Mouse (Mus musculus): ENCODE measurements around the gene Rpap3.
"Not testable (repeated sequence)": the region's sequence is repeated elsewhere in the genome, so short reads cannot be mapped to it uniquely, and the experiment has no call there.

Gene Rpap3

DNA sequence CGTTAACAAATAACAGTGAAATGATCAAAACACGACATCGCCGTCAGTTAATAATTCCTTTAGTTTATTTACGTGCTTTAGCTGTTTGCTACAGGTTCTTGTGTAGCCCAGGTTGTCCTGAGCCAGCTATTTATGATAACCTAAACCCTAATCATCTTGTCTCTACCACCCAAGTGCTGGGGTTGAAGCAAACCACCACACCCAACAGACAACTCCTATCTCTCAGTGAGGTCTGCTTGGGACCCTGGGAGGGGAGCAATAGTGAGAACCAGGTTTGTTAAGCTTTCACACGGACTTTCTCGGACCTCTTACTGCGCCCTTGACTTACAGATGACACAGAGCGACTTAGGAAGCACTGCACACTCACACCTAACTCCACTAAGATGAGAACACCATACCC is 21.5 kb downstream of the Rpap3 start:
- DNase-seq, result no peak

DNA sequence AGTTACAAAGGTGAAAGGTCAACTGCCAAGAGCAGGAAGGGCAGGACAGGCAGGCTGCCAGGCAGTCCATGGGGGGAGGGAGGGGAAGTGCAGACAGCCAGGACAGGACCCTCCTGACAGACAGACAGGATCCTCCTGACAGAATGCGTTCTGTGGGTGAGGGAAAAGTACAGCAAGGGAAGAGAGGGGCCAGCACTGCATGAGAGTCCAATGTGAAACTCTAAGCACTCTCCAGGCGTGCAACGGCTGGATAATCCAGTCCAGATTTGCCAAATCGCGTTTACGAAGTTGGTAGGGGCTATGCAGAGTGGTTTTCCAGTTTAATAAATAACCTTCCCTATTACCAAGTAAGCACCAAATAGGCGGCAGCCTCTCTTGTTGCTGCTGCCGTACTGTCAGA is 23.6 kb downstream of the Rpap3 start:
- DNase-seq, result peak; percentile 71 to 72

DNA sequence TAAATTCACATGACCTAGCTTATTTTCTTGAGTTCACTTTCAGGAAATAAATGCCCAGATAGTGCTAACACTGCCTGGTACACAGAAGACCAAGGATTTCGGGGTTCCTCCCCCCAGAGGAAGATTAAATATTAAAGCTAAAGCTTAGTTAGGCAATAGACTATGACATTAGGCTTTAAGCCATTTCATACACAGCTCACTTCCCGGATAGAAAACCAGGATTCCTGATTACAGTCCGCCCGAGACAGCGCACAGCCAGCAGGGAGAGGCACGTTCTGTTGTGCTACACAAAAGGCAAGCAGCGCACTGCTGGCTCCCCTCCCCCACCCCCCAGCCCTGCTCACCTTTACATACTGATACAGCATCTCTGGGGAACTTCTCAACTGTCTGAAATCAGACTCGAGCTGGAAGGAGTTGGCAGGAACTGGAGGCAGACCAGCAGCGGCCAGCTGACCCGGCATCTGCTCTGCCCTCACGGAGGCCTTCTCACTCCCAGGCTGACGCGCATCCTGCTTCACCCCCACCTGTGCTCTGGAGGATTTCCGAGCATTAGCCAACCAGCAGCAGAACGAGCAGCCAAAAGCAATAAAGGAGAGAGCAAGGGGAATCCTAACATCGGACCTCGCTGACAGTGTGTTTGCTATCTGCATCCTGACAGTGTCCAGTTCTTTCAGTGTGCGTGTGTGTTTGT is 25.5 kb downstream of the Rpap3 start:
- peak; percentile 21 to 38 for DNase-seq

DNA sequence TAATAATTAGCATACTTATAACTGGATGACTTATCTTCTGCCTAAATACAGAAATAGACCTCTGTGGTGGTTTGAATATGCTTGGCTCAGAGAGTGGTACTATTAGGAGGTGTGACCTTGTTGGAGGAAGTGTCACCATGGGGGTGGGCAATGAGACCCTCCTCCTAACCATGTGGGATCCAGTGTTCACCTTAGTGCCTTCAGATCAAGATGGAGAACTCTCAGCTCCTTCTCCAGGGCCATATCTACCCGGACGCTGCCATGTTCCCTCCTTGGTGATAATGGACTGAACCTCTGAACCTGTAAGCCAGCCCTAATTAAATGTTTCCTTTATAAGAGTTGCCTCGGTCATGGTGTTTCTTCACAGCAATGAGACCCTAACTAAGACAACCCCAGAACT is 28.3 kb downstream of the Rpap3 start:
- no peak for DNase-seq

DNA sequence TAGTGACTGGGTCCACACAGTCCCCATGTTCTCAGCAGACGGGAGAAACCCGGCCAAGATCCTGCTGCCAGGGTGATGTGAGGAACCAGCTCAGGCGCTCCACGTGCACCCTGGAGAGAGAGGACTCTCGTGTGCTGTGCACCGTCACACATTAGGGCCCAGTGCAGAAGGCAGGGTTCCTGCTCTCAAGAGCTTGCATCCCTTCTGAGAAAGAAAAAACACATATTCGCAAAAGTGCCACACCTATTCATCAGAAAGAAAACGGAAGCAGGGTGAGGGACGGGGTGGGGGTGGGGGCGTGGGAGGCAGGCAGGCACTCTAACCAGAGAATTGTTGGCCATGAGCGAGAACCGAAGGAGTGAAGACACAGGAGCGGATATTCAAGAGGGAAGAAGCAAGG is 29.7 kb downstream of the Rpap3 start:
- no peak for DNase-seq

DNA sequence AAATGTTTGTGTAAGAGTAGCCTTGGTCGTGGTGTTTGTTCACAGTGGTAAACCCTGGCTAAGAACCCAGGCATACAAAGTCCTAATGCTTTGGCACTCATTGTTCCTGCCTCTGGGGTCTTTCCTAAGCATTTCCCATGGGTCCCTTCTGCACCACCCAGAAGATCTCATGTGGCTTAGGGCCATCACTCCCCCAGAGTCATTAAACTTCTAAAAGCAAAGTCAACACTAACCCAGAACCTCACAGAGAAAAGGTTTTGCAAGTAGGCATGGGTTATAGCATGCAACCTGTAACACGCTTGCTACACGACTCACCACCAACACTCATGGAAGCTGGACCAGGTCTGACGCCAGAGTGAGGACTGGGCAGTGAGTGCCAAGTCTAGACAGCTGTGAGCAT is 31.2 kb downstream of the Rpap3 start:
- no peak for DNase-seq

DNA sequence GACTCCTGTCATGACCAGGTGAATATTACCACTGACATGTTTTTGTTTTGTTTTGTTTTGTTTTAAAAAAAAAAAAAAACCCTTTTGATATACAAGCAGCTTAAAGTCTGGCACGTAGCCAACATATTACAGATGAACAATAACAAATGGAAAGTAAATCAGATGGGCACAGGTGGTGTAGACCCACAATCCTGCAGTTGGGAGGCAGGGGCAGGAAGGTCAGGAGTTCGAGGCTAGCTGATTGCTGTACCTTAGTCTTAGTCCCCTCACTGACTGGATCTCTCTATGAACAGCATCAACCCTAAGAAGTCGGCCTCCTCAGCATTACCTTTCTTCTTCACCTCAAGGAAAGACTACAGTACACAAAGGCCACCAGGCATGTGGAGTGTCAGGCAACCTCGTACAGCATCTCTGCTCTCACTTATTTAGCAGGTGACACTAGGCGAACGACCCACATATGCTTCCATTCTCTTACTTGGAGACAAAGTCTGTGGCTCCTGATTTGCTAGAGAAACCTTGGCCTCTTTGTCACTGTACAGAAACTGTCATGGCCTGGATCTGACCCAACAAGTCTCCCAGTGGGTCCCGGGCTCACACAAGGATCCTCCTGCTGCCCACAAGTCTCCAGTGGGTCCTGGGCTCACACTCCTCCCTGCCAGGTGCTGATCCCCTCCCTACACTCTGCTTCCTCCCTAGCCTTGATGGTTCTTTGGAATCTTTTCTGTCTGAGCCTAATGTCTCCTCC is 32.2 kb downstream of the Rpap3 start:
- DNase-seq, result no peak

DNA sequence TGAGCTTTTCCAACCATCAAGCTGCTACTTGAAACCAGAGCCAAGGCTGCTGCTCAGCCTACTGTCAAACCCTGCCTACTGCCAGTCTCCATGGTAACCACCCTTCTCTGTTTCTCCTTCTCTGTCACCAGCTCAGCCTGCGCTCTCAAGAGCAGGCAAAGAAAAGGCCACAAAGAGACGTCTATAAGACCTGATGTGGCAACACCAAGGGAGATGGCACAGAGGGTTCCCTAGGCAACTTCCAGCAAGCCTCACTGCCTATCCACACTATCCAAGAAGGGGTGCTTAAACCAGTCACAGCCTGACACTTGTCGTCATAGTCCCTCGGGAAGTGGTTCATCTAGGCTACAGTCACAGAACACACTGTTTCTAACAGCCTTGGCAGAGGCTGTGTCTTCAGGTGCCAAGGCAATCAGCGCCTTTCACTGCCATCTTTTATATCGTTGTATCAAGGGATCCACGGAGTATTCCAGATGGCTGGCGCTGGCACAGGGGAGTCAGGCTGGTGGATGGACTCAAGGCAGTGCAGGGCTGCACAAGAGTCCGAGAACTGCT is 33.3 kb downstream of the Rpap3 start:
- DNase-seq, result no peak

DNA sequence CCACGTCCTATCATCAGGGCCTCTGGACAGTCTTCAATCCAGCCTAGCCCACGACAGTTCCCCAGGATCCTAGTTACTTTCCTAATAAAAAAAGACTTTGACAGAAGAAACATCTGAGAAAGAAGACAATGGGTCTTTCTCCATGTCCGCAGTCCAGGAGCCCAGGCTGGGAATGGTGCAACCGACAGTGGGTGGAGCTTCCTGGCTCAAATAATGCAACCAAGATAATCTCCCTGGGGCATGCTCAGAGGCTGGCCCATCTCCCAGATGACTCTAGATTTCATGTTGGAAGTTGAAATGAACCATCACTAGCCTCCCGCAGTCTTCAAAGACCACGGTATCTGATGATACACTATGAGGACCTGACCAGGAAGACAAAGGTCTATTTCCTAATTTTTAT is 35.1 kb downstream of the Rpap3 start:
- no peak for DNase-seq

DNA sequence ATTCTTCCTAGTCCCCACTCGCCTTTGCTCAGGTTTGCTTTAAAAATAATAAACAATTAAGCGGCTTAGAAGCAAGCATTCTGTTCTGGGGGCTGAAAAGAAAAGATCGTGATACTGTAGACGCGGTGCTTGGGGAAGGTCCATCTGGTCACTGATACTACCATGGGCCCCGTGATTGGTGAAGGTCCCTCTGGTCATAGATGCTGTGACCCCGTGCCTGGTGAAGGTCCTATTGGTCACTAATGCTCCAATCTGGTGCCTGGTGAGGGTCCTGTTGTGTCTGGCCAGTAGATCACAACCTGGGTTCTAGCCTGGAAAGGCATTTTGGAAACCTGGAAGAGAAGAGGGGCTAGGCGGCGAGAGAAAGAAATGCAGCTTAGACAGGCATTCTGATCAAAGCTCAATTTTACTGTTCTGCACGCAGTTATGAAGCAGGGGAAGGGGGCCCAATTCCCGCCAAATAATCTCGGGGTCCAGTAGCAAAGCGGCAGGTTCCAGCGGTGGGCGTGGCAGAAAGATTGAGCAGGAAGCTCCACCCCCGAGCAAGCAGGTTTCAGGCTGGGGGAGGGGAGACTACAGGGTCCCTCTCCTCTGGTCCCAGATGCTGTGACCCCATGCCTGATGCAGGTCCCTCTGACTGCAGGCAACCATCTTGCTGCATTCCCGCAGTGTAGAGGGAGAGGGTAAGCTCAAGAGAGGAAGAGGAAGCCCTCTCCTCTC is 37.3 kb downstream of the Rpap3 start:
- DNase-seq, result not testable (repeated sequence)

DNA sequence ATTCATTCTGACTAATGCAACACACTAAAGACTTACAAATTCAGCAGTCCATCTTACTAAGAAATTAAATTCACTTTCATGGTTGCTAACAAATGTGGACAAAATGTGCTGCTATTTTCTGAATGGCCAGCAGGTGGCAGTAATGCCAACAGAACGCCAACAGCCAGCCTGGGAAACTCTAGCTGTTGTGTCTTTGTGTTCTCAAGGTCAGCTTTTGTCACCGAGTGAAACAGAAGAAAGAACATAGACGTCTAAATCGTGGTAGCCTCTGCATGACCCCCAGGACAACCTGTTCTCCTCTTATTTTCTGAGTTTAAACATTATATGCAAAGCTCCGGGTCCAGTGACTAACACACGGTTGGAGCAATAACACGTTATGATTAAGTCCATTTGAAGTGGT is 38.2 kb downstream of the Rpap3 start:
- DNase-seq, result peak; percentile 61 to 80

DNA sequence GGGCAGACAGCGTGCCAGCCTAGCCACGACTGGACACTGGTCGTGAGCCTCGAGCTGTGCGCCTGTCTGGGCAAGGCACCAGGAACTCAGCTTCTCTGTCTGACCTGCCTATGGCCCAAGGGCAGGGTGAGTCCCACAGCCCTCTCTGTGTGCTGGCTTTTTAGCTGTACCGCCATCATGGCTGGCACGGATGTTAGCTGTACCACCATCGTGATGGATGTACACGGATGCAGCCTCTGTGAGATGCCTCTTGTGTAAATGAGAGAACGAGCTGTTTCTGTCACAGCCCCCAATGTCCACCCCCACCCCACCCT is 39.2 kb downstream of the Rpap3 start:
- DNase-seq, result no peak

DNA sequence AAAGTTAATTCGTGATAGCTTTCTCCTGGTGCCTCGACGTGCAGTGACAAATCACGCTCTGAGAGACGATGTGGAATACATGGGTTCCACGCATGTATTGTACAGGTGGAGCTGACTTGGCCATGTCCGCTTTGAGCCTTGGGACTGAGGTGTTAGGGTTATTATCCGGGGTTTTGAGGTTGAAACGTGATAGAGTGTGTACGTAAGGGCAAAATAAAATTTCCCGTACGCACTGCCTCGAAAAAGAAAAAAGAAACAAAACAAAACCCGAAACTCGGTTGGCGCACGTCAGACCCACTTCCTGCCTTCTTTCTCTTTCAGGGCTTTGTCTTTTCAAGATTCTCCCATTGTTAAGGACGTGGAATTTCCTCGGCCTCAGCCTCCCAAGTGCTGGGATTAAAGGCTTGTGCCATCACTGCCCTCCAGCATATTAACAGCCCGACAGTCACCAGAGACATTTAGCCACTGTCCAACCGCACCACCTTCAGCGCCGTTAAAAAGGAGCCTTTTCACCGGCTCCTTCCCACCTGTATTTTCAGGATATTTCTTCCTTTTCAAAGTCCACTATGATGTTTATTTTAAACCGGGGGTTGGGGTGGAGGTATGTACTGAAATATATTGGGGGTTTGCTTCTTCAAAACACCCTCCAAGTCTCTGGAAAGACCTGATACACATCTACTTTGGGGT is 39.7 kb downstream of the Rpap3 start:
- DNase-seq, result no peak

DNA sequence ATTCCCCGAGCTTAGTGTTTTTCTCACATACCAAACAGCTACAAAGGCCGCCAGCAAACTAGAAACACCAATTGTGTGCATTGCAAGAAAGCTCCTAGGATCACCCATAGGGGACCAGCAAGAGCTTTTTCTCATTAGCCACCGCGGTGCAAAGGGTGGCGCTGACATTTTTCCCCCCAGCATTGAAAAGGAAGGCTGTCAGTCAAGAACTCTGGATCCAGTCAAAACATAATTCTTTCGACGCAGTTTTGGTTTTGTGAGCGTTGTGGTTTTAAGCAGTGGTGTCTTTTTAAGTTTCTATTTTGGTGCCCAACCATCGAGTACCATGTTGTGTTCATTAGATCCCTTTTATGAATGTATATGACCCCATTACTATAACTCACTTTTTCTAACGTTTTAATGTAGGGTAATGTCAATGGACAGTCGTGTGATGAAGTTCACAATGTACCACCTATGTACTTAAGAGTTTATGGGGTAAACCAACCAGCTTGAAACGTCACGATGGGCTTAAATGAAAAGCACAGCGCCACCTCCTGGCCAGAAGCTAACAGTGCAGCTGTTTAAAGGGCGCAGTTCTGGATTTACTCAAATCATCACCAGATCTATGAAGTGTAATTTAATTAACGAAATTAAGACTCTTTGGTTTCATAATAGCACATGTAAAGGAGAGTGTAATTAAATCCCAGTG is 40.5 kb downstream of the Rpap3 start:
- DNase-seq, result peak; percentile 19 to 41

DNA sequence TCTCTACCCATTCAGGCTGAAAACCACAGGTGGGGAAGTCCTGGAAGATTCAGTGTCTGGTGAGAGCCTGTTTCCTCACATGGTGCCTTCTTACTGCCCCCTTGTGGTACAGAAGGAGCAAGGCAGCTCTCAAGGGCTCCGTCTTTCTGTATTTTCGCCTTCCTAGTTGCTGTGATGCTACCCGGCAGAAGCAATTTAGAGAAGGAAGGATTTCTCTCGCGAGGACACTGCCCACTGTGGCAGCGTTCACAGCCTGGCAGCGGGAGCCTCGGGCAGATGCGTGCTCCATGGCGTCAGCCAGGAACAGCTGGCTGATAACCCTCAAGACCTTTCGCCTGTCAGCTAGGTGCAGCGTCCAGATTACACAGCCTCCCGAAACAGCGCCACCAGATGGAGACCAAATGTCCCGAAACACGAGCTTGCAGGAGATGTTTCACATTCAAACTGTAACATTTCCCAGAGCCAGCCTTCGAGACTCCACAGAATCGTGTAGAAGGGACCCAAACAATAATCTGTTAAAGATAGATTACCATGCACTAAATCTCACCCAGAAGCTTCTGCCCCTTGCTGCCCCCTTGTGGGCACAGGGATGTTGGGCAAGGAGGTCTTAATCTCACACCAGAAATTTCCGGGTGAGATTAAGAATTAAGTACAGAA is 41.7 kb downstream of the Rpap3 start:
- peak; percentile 61 to 89 for DNase-seq

DNA sequence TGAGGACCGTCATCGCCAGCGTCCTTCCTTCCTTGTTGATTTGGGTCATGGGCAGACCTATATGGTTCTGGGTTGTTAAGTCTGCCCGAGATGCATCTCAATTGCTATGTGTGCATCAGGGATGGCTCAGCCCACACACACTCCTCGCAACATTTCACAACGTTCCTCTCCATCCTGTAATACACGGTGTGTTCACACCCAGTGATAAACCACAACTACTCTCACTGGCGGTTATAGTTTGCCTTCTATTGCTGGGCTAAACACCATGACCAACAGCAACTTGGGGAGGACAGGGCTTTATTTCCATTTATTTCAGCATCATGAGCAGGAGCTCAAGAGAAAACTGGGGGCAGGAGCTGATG is 46.9 kb downstream of the Rpap3 start:
- no peak for DNase-seq

DNA sequence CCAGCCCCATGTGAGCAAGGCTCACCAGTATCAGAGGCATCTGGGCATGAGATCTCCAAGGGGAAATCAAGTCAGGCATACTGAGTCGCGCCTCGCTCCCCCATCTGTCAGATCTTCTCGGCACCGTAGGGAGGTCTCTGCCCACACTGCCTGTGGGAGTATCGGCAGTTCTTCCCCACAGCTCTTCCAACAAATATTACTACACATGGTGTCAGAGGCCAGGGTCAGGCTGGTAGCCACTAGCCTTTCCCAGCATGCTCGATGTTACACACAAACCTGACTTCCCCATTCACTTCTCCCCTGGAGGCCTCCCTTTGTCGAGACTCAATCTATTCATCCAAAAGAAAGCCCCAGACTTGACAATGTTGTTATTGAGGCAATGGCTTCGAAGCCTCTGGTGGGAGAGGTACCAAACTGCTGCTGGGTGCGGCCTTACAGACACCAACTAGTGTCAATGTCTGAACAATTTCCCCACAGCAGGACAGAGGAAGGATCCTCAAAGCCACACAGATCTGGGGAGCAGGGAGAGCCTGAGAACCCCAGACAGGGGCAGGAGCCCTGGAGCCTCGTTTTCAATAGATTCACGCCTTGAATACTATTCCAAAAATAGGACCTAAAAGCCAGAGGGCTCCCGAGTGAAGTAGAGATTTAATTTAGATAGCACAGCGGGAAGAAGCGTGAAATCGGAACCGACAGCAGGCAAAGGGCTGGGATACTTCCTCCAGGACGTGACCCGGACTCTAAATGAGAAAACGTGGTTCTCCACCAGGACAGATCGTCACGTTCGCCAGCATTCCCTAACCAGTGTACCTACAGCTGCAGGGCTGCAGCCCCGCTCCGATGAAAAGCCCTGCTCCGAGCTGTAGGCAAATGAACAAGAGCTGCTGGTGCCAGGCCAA is 47.5 kb downstream of the Rpap3 start:
- DNase-seq, result no peak

DNA sequence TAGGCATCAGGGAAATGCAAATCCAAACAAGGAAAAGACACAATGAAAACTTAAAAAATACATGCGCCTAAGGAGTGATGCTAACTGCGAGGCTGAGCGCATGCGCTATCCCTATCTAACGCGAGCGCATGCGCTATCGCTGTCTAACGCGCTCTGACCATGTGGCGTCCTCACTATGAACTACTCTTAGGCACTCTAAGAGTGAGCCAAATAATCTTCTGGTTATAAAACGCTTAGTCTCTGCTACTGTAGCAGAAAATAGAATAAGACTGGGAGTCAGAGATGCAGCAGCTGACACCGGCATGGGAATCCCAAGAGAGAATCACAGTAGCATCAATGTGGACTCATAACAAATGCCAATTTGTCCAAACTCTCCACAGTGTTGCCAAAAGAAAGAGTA is 48.2 kb downstream of the Rpap3 start:
- DNase-seq, result no peak

DNA sequence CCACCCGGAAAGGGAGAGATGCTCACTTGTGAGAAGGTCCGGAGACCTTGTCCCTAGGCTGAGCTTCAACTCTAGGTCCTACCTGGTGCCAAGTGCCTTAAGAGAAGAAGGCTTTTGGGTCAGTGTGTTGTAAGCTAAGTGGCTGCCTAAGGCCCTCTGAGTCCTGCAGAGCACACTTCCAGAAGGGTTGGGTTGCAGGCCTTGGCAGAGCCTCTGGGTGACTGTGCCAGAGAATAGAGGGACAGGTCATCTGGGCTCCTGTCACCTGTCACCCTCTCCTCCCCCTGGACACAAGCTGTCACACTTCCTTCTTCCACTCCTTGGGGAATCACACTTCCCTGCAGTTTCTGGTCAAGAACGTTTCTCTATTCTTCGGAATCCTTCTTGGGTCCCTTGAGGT is 55.9 kb downstream of the Rpap3 start:
- DNase-seq, result no peak

DNA sequence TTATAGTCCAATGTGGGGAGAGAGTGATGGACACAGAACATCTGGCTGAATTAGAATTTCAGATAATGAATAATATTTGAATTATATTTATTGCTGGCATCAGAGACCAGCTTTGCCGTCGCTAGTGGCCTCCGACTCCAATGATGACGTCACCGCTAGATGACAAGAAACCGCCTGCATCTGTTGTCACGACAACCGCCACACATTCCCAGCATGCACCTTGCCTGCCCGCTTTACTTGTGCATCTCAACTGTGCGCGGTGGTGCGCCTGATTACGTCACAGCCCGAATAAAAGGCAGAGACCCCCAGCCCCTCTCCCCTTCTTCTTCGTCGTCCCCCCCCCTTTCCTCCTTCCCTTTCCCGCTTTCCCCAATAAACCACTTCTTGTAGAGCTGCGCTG is 57.4 kb downstream of the Rpap3 start:
- DNase-seq, result no peak

DNA sequence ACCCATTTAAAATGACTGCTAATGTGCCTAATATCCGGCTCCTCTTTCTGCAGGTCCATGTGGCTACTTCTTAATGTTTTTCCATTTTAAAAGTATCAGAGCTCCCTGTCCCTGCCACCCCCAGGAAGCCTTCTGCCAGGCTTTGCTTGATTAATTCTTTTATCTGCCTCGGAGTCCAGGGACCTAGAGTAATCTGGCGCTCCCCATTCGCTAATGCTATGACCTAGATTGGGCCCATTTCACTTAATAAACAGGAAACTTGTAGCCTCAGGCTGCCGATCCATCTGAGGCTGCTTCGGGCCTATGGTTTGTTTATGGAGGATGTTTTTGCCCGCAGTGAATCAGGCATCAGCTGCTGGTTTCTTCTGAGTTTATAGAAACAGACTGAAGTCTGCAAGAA is 59.2 kb downstream of the Rpap3 start:
- DNase-seq, result no peak

Data from kidney, postnatal 36 days (tissue).